Mouse (Mus musculus) gastrocnemius, adult 8-10 months (tissue): ENCODE measurements around the gene Dgki. TPM values are rescaled to one million over a fixed set of nuclear protein-coding genes. Genes with fewer than 3 reads are reported as not detected.

Source experiments
- DNase-seq, 2 experiments: peaks; one replicate each; pipeline ENCODE4 v3.0.0; 2022; ENCODE audit warnings: low spot score in 2 of 2
- total RNA-seq, 4 experiments: library from RNA; stranded (reverse); gene quantifications; 2 replicates each; pipeline ENCODE4 v1.2.4; 2022

Gene Dgki
- total RNA-seq, 4 experiments from 2014 or later, result 0.11 to 0.17 (median 0.16) TPM; not detected in 1

GRCm38 (mm10) chr6:36858258-36859041 is 441.5 kb downstream of the Dgki start:
- no peak for DNase-seq

GRCm38 (mm10) chr6:36857627-36858257 is 442.2 kb downstream of the Dgki start:
- no peak for DNase-seq

GRCm38 (mm10) chr6:36850422-36851129 is 449.4 kb downstream of the Dgki start:
- DNase-seq, result no peak

- DNase-seq, result no peak
These were observed 454.7 kb downstream of the Dgki start for GRCm38 (mm10) chr6:36845288-36845687.

- DNase-seq, result no peak
These were observed 455.7 kb downstream of the Dgki start for GRCm38 (mm10) chr6:36844258-36844657.

- DNase-seq, result no peak
These were observed 456.9 kb downstream of the Dgki start for GRCm38 (mm10) chr6:36843031-36843488.

- no peak for DNase-seq
These were observed 457.7 kb downstream of the Dgki start for GRCm38 (mm10) chr6:36842101-36842922.

- no peak for DNase-seq
These were observed 458.3 kb downstream of the Dgki start for GRCm38 (mm10) chr6:36841701-36842100.

GRCm38 (mm10) chr6:36841174-36841573 is 458.8 kb downstream of the Dgki start:
- no peak for DNase-seq

GRCm38 (mm10) chr6:36838747-36839146 is 461.2 kb downstream of the Dgki start:
- no peak for DNase-seq

- DNase-seq, result no peak
These were observed 464.6 kb downstream of the Dgki start for GRCm38 (mm10) chr6:36835351-36835750.

GRCm38 (mm10) chr6:36834695-36835265 is 465.2 kb downstream of the Dgki start:
- no peak for DNase-seq

- no peak for DNase-seq
These were observed 467.3 kb downstream of the Dgki start for GRCm38 (mm10) chr6:36832681-36833080.

- DNase-seq, result no peak
These were observed 467.8 kb downstream of the Dgki start for GRCm38 (mm10) chr6:36832207-36832606.

- DNase-seq, result no peak
These were observed 469.5 kb downstream of the Dgki start for GRCm38 (mm10) chr6:36830371-36830925.

- DNase-seq, result no peak
These were observed 480.3 kb downstream of the Dgki start for GRCm38 (mm10) chr6:36819784-36820050.

GRCm38 (mm10) chr6:36819019-36819783 is 480.8 kb downstream of the Dgki start:
- peak; percentile 40 to 56 for DNase-seq

- no peak for DNase-seq
These were observed 481.5 kb downstream of the Dgki start for GRCm38 (mm10) chr6:36818281-36819018.

GRCm38 (mm10) chr6:36816666-36817065 is 483.3 kb downstream of the Dgki start:
- no peak for DNase-seq
